Mouse (Mus musculus): ENCODE results near the gene Pcp2. TPM values are rescaled to one million over a fixed set of nuclear protein-coding genes. Genes with fewer than 3 reads are reported as not detected.

Pcp2 gene
- total RNA-seq, 2 experiments from 2014 or later, result 0.88 to 3.6 TPM

GRCm38 (mm10) chr8:3647561-3647960, 22.2 kb upstream of the Pcp2 start:
- no peak overlapping the region for H3K4me3 ChIP-seq
- TF ChIP-seq CTCF (conservative IDR thresholded peaks at IDR 0.05), result no peak

GRCm38 (mm10) chr8:3646824-3647531, 21.6 kb upstream of the Pcp2 start:
- H3K27ac ChIP-seq, result no peak overlapping the region
- no peak for TF ChIP-seq CTCF (conservative IDR thresholded peaks at IDR 0.05)
- DNase-seq (ENCODE audit: low spot score in 2 of 2), result no peak

More at GRCm38 (mm10) chr8:3647561-3647960, 22.2 kb upstream of the Pcp2 start:
- no peak overlapping the region for H3K27ac ChIP-seq
- DNase-seq (ENCODE audit: low spot score in 2 of 2), result no peak

GRCm38 (mm10) chr8:3645804-3646203, 20.5 kb upstream of the Pcp2 start:
- Histone ChIP-seq H3K27ac (no peak overlapping the region), H3K4me3 (no peak overlapping the region)
- DNase-seq (ENCODE audit: low spot score in 2 of 2), result no peak
- TF ChIP-seq CTCF (conservative IDR thresholded peaks at IDR 0.05), result 0 out of 2 replicates have a peak, but pooled peaks have one; percentile 26

More at GRCm38 (mm10) chr8:3646824-3647531, 21.6 kb upstream of the Pcp2 start:
- H3K4me3 ChIP-seq, result no peak overlapping the region

- no peak for TF ChIP-seq CTCF (conservative IDR thresholded peaks at IDR 0.05)
- Histone ChIP-seq H3K4me3 (peak overlapping the region; percentile 52), H3K27ac (no peak overlapping the region)
- DNase-seq (ENCODE audit: low spot score in 2 of 2), result no peak
Observed at GRCm38 (mm10) chr8:3631478-3631875, 6.1 kb upstream of the Pcp2 start.

- peak; percentile 74 to 77 for DNase-seq (ENCODE audit: low spot score in 2 of 2)
- H3K27ac ChIP-seq, result peak within 1 kb of the TSS; percentile 20; the same call in 1 of the 2 replicates
- no peak for TF ChIP-seq CTCF (conservative IDR thresholded peaks at IDR 0.05)
- peak within 1 kb of the TSS; percentile 52 for H3K4me3 ChIP-seq
Observed at GRCm38 (mm10) chr8:3630647-3631477, 5.5 kb upstream of the Pcp2 start, which contains the start of gene Stxbp2. TSS of gene Stxbp2 (plus strand) at chr8:3630955.

GRCm38 (mm10) chr8:3628014-3628413, 2.7 kb upstream of the Pcp2 start:
- no peak for DNase-seq (ENCODE audit: low spot score in 2 of 2)
- Histone ChIP-seq H3K4me3 (no peak overlapping the region), H3K27ac (no peak overlapping the region)
- TF ChIP-seq CTCF (conservative IDR thresholded peaks at IDR 0.05), result peak; percentile 76

- Histone ChIP-seq H3K27ac (no peak overlapping the region), H3K4me3 (no peak overlapping the region)
- no peak for DNase-seq (ENCODE audit: low spot score in 2 of 2)
- no peak for TF ChIP-seq CTCF (conservative IDR thresholded peaks at IDR 0.05)
Observed at GRCm38 (mm10) chr8:3626971-3627370, 1.6 kb upstream of the Pcp2 start.

- no peak overlapping the region for H3K27ac ChIP-seq
- TF ChIP-seq CTCF (conservative IDR thresholded peaks at IDR 0.05), result no peak
- no peak for DNase-seq (ENCODE audit: low spot score in 2 of 2)
- H3K4me3 ChIP-seq, result no peak overlapping the region
Observed at GRCm38 (mm10) chr8:3622119-3622518, 3.2 kb downstream of the Pcp2 start.

GRCm38 (mm10) chr8:3621199-3621970, 4.0 kb downstream of the Pcp2 start, which contains the start of the genes Xab2 and Pet100:
TSS of gene Xab2 (minus strand) at chr8:3621316.
TSS of gene Pet100 (plus strand) at chr8:3621548.
- Histone ChIP-seq H3K27ac (peak within 1 kb of the TSS; percentile 76), H3K4me3 (peak within 1 kb of the TSS; percentile 95)
- no peak for TF ChIP-seq CTCF (conservative IDR thresholded peaks at IDR 0.05)
- DNase-seq (ENCODE audit: low spot score in 2 of 2), result peak; percentile 99

- H3K27ac ChIP-seq, result peak overlapping the region; percentile 60; the same call in 1 of the 2 replicates
- no peak for TF ChIP-seq CTCF (conservative IDR thresholded peaks at IDR 0.05)
- no peak overlapping the region for H3K4me3 ChIP-seq
- DNase-seq (ENCODE audit: low spot score in 2 of 2), result no peak
Observed at GRCm38 (mm10) chr8:3609816-3610150, 15.6 kb downstream of the Pcp2 start.

GRCm38 (mm10) chr8:3609046-3609815, 16.1 kb downstream of the Pcp2 start:
- no peak overlapping the region for H3K4me3 ChIP-seq
- peak overlapping the region; percentile 60; the same call in 1 of the 2 replicates for H3K27ac ChIP-seq
- no peak for DNase-seq (ENCODE audit: low spot score in 2 of 2)
- no peak for TF ChIP-seq CTCF (conservative IDR thresholded peaks at IDR 0.05)

GRCm38 (mm10) chr8:3607822-3608221, 17.5 kb downstream of the Pcp2 start:
- H3K27ac ChIP-seq, result peak overlapping the region; percentile 60; the same call in 1 of the 2 replicates
- DNase-seq (ENCODE audit: low spot score in 2 of 2), result peak in 1 of 2 experiments; percentile 61

More at GRCm38 (mm10) chr8:3607822-3608221, 17.5 kb downstream of the Pcp2 start:
- H3K4me3 ChIP-seq, result no peak overlapping the region
- no peak for TF ChIP-seq CTCF (conservative IDR thresholded peaks at IDR 0.05)

Data from layer of hippocampus, adult 2 months (tissue).